Mouse (Mus musculus): ENCODE data around the gene Myh3.

The Myh3 gene

GRCm38 (mm10) chr11:67078000-67078399 lies at the start of gene Myh3:
TSS of gene Myh3 (plus strand) at chr11:67078300.
- DNase-seq: no peak

DNA sequence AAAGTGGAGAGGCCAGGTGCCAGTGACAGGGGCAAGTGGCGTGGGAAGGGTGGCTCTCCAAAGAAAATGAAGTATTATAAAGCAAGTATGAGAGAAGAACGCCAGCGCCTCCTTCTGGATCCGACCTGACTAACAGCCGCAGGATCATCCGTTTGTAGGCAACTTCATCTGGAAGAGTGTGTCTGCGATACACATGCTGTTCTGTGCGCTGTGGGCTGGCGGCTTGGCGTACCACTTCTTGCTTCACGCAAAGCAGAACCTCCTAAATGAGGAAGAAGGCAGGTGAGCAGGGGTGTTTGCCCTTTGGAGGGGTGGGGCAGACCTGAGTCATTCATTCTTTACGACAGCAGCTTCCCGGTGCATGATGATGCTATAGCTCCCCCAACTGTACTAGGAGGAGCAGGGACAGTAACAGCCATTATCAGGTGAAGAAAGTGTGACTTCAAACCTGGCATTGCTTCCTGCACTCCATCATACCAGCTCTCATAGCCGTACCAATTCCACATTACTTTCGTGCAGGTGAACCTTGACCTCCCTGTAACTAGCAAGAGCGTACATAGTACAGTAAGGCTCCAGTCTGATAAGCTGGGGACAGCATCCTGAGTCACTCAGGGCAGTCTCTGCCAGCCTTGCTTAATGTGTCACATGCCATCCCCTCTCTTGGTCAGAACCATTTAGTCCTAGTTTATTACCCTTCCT lies 47.0 kb upstream of the Myh3 start:
- DNase-seq: no peak

GRCm38 (mm10) chr11:67031603-67031915 lies 46.5 kb upstream of the Myh3 start:
- no peak for DNase-seq

DNA sequence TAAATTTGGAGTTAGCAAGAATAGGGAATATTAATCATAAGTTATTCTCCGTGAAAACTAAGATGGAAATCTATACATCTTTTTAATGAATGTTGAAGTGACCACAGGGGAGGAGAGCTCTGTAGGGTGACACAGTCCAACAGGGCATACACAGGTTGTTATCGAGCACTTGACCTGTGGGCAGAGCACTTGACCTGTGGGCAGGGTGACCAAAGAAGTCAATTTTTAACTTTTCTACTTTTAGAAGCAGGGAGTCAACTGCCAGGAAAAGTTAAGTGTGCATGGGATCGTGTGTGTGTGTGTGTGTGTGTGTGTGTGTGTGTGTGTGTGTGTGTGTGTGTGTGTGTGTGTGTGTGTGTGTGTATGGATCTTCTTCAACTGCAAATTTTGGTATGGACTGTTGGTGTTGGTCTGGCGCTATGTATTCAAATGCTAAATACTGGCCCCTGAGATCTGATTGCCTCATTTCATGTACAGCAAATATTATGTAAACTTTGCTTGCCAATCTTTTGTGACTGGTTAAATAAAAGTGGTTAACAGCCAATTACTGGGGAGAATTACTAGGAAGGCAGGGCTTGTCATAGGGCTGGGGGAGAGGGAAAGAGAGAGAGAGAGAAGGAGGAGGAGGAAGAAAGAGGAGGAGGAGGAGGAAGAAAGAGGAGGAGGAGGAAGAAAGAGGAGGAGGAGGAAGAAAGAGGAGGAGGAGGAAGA lies 43.2 kb upstream of the Myh3 start:
- no peak for DNase-seq

DNA sequence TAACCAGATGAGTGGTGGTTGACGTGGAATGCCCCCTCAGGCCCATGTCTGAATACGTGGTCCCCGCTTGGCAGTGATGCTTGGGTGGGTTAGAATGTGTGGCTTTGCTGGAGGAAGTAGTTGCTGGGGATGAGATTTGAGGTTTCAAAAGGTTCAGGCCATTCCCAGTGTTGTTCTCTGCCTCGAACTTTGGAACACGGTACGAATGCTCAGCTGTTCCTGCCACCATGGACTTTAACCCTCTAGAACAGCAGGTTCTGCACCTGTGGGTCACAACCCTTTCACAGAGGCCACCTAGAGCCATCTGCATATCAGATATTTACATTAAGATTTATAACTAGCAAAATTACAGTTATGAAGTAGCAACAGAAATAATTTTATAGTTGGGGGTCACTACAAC lies 41.9 kb upstream of the Myh3 start:
- DNase-seq: no peak

GRCm38 (mm10) chr11:67036892-67037291 lies 41.2 kb upstream of the Myh3 start:
- DNase-seq: no peak

DNA sequence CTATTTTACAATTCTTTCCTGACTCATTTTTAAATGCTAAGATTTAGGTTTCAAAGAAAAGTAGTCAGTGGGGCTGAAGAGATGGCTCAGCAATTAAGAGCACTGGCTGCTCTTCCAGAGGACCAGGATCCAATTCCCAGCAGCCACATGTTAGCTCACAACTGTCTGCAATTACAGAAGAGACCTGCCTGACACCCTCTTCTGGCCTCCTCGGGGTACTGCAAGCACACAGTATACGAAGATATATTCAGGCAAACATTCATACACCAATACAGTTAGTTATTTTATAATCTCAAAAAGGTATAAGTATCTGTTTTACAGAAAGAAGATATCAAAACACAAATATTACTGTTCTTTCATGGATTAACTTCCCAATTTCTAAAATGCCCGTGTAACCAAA lies 38.3 kb upstream of the Myh3 start:
- DNase-seq: no peak

DNA sequence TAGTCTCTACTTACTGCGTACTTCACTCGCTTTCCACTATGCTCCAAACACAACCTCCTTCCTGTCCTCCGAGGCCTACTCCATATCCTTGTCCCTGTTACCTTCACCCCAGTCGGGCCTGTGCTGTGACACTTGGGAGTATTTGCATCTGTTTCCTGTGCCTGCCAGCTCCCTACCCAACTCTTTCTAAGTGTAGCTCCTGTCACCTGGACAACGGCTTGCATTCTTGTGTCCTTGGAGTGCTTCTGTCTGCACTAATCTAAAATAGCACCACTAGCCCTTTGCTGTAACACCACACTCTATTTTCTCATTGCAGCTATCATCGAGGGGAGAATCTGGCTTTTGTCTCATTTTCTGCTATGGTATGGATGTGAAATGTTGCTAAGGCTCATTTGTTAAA lies 37.6 kb upstream of the Myh3 start:
- DNase-seq: no peak

- no peak for DNase-seq
These were observed 35.1 kb upstream of the Myh3 start for GRCm38 (mm10) chr11:67043007-67043406.

DNA sequence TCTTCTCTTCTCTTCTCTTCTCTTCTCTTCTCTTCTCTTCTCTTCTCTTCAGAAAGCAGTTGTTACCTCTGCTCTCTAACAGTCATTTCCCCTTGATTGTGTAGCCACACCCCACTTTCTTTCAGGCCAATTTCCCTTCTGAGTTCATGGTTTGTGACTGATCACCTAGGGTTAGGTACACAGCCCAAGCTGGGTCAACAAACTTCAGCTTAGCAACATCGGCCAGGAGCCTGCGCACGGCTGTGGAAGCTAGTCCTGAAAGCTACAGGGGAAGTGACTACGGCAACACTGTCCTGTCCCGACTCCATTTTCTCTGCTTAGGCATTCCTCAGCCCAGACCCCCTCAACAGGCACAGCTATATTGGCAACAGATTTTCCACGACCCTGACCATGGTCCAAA lies 33.1 kb upstream of the Myh3 start:
- no peak for DNase-seq

GRCm38 (mm10) chr11:67047199-67047598 lies 30.9 kb upstream of the Myh3 start:
- DNase-seq: no peak

- no peak for DNase-seq
These were observed 29.6 kb upstream of the Myh3 start for GRCm38 (mm10) chr11:67048496-67048895.

- no peak for DNase-seq
These were observed 28.8 kb upstream of the Myh3 start for GRCm38 (mm10) chr11:67049256-67049655.

DNA sequence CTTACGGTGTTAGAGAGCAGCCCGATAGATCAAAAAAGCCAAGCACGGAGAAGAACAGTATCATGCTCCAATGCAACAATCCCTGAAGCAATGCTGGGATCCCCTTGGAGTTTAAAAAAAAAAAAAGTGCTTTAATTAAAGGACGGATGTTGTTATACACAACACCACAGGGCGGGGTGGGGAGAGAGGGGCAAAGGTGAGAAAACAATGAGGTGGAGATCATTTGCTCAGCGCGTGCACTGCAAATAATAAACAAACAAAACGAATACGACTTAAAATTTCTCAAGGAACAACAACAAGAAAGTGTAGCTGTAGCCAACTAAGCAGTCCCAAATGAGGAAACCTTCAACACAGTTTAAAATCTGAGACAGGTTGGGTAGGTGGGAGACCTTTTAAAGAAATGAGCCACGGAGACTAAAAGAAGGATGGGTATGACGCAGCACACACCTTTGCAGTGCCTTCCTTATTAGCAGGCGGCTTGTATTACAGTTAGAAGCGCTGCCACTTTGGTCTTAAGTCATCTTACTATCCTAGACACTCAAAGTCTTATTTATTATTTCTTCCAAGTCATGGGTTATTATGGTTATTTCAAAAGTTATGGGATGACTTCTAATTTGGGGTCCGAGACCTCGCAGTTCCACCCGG lies 26.3 kb upstream of the Myh3 start:
- no peak for DNase-seq

DNA sequence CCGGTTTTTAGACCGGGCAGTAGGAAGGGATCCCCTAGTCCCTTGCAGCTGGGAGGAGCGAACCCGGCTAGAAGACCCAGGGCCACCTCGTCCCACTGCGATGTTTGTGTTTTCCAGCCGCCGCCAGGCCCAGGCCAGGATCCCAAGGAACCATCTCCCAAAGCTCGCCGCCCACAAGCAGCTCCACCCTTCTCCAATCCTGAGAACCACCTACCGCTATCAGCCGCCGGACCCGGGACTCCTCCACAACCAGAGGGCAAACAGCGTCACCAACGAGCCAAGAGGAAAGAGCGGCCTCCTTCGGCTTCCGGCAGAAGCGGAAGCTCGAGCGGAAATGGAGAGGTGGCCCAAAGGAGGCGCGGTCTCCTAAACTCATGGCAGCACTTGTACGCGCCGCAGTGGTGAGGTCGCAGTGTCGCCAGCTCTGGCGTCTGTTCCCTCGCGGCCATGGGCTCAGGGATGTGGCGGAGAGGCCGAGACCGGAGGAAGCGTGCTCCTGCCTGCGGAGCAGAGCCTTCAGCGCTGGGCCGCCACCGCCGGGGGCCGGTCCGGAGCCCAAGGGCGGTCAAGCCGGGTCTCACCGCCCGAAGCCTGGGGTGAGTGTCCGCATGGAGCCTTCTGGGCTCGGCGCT lies 25.7 kb upstream of the Myh3 start, which contains the start of the genes Adprm and Sco1:
Gene Adprm, minus strand, starts transcription at position 274 of the 632 bp plus-strand sequence.
Gene Sco1, plus strand, starts transcription at position 350 of the 632 bp plus-strand sequence.
- DNase-seq: peak; percentile 84

DNA sequence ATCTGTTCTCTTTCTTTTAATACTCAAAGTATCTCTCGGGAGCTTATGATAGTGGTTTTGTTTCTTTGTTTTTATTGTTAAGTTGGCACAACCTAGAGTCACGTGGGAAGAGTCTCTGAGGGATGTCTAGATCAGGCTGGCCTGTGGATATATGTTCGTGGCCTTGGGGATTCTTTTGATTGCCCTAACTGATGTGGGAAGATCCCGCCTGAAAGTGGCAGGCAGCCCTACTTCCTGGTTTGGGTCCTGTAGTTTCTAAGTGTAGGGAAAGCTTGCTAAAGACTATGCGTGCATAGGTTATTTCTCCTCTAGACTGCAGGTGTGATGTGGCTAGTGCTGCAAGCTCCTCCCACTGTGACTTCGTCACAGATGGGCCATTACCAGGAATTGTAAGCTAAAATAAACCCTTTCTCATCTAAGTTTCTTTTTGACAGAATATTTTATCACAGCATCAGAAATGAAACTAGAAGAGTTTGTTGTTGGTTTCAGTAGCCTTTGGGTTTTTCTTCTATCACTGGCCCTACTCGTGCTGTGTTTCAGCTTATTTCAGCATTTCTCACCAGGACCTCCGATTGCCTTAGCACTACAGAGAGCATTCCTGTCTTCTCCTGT lies 23.2 kb upstream of the Myh3 start:
- DNase-seq: no peak

GRCm38 (mm10) chr11:67061311-67061710 lies 16.8 kb upstream of the Myh3 start:
- DNase-seq: no peak

GRCm38 (mm10) chr11:67062726-67063125 lies 15.4 kb upstream of the Myh3 start:
- no peak for DNase-seq

DNA sequence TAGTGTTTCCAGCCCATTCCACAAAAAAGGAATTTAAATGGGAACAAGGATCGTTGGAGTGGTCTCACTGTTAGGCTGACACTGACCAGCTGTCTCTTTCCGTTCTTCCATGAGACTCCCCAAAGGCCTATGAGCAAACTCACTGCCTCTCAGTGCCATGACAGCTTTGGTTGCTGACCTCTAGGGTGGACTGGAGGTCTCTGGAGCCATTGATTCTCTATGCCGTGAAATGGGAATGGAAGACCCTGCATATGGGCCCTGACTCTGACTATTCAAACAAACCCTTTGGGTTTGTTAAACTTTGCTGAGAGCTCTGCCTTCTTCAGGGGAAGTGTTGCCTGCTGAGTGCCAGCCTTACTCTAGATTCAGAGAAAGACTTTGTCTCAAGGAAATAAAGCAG lies 10.4 kb upstream of the Myh3 start:
- DNase-seq: no peak

DNA sequence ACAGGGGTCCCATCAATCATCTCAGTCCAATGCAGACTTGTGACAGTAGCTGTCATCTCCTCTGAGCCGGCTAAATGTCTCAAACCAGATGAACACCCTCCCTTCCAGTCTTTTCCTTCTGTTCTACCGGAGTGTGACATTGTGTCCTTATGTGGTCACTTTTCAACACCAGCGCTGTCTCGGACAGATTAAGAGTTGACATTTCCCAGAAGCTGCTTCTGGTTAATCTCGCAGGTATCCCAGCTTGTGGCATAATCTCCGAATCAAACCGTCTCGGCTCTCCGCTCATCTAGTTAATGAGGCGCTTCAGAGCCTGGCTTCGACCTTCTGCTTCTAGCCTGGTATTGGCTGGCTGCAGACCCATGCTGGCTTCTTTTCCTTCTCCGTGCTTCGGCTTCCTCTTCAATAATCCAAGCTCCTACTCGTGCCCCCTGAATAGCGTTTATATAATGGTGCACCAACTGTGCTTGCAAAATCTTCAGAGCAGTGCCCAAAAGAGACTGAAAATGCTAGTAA lies 5.4 kb upstream of the Myh3 start:
- no peak for DNase-seq

- DNase-seq: no peak
These were observed 3.1 kb upstream of the Myh3 start for GRCm38 (mm10) chr11:67075036-67075435.

DNA sequence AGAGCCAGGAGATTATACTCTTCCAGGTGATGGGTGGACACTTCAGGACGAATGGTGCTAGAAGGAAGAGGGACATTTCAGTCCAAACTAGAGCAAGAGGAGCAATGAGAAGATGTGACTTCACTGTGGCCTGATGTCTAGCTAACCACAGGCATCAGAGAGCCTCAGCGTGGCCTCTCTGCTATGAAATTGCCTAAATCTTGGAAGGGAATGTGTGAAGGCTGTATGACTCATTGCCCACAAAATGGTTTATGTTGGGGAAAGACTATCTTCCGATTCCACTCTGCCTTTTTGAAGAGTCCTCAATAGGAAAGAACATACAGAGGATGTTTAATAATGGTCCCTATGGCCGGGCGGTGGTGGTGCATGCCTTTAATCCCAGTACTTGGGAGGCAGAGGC lies 1.3 kb upstream of the Myh3 start:
- DNase-seq: no peak

GRCm38 (mm10) chr11:67077435-67077834 lies 665 bp upstream of the Myh3 start:
- DNase-seq: no peak

Measured in cerebellum, adult 11-12 months (tissue).